Mouse (Mus musculus): Measurements from ENCODE around the gene Orai1. TPM values are rescaled to one million over a fixed set of nuclear protein-coding genes. Genes with fewer than 3 reads are reported as not detected.

The Orai1 gene
- polyA plus RNA-seq, 1 experiment = 10.8 TPM

DNA sequence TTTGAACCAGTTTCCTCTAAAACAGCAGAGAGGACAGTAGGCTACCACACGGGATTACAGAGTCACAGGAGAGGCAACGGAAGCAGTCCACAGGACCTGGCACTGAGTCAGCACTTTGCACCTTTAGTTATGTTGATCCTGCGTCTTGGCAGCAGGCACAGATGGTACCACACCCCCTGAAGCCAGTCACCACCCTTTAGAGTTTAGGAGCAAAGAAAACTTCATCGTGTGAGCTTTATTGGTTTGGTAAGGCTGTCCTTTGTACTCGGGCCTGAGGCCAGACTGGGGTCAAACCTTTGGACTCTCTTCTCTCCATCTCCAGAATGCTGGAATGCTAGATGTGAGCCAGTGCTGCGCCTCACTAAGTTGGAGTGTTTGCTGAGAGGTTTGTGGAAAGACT lies 20.7 kb downstream of the Orai1 start:
- Histone ChIP-seq H3K27me3 (ENCODE audit: control insufficient read depth, insufficient read depth, insufficient read length) (no peaks in the 10 kb centered on the region), H3K36me3 (ENCODE audit: control insufficient read depth, insufficient read depth) (no peaks in the 10 kb centered on the region), H3K79me3 (ENCODE audit: low read depth) (no peaks in the 10 kb centered on the region), H3ac (ENCODE audit: control insufficient read depth, insufficient read length, low read depth) (no peak overlapping the region), H3K4me3 (ENCODE audit: insufficient read depth, poor library complexity, severe bottlenecking) (no peak overlapping the region), H3K79me2 (ENCODE audit: control insufficient read depth, insufficient read depth) (no peaks in the 10 kb centered on the region)
- TF ChIP-seq CTCF (IDR thresholded peaks at IDR 0.05; ENCODE audit: control insufficient read depth, insufficient read depth, insufficient read length) = no peak
- no peak for TF ChIP-seq USF1 (IDR thresholded peaks at IDR 0.05; ENCODE audit: low read depth)
- no peak for TF ChIP-seq MAX (IDR thresholded peaks at IDR 0.05)

DNA sequence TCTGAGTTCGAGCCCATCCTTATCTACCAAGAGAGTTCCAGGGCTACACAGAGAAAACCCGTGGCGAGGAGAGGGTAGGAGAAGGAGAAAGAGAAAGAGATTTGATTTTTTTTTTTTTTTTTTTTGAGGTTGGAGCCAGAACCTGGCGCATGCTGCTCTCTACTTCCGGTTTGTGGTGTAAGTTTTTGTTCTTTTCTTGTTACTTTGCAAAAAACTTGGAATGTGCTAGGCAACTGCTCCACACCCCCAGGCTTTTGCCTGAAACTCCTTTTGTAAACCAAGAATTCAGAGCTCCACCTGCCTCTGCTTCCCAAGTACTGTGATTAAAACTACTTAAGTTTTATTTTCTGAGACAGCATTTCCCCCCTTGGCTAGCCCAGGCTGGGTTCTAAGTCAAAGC lies 23.2 kb downstream of the Orai1 start:
- Histone ChIP-seq H3K79me2 (ENCODE audit: control insufficient read depth, insufficient read depth) (no peaks in the 10 kb centered on the region), H3K79me3 (ENCODE audit: low read depth) (no peaks in the 10 kb centered on the region), H3K36me3 (ENCODE audit: control insufficient read depth, insufficient read depth) (no peaks in the 10 kb centered on the region), H3K27me3 (ENCODE audit: control insufficient read depth, insufficient read depth, insufficient read length) (no peaks in the 10 kb centered on the region), H3ac (ENCODE audit: control insufficient read depth, insufficient read length, low read depth) (no peak overlapping the region), H3K4me3 (ENCODE audit: insufficient read depth, poor library complexity, severe bottlenecking) (no peak overlapping the region)
- TF ChIP-seq FOSL1 (IDR thresholded peaks at IDR 0.05; ENCODE audit: insufficient read depth, low read length, poor library complexity, severe bottlenecking) = no peak
- no peak for TF ChIP-seq MYOD1 (IDR thresholded peaks at IDR 0.05; ENCODE audit: control insufficient read depth, insufficient read length, low read depth)

DNA sequence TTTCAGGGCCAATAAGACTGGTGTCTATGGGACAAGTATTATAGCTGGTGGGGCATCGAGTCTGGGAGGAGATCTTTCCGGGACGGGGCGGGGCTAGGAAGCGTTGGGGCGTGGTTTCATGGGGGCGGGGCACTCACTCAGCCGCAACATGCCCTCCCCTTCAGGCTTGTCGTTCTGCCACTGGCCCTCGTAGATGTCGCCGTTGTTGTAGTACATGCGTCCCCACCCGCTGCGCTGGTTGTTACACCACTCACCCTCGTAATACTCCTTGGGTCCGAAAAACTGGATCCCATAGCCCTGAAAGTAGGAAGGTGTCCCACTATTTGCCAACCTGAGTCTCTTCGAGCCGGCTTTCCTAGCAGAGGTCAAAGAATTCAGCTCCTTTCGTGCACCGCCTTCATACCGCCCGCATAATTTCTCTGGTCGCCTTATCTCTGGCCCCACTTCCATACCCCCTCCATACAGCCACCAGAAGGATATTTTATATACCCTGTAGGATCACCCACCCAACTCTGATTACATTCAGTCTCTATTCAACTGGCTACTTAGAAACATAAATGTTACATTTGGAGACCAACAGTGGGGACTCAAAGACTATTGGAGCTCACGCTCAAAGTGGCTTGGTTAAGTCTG lies 24.4 kb downstream of the Orai1 start:
- Histone ChIP-seq H3ac (ENCODE audit: control insufficient read depth, insufficient read length, low read depth) (no peak overlapping the region), H3K79me2 (ENCODE audit: control insufficient read depth, insufficient read depth) (no peaks in the 10 kb centered on the region), H3K79me3 (ENCODE audit: low read depth) (no peaks in the 10 kb centered on the region), H3K27me3 (ENCODE audit: control insufficient read depth, insufficient read depth, insufficient read length) (no peaks in the 10 kb centered on the region), H3K4me3 (ENCODE audit: insufficient read depth, poor library complexity, severe bottlenecking) (no peak overlapping the region), H3K36me3 (ENCODE audit: control insufficient read depth, insufficient read depth) (no peaks in the 10 kb centered on the region)
- TF ChIP-seq MAX (IDR thresholded peaks at IDR 0.05) (no peak), MYOG (IDR thresholded peaks at IDR 0.05; ENCODE audit: control insufficient read depth, extremely low read depth, insufficient read length) (no peak), CEBPB (IDR thresholded peaks at IDR 0.05; ENCODE audit: low read depth) (no peak), MYOD1 (IDR thresholded peaks at IDR 0.05; ENCODE audit: control insufficient read depth, insufficient read length, low read depth) (no peak), CTCF (IDR thresholded peaks at IDR 0.05; ENCODE audit: control insufficient read depth, insufficient read depth, insufficient read length) (no peak), USF1 (IDR thresholded peaks at IDR 0.05; ENCODE audit: low read depth) (no peak)

- H3K4me3 ChIP-seq (ENCODE audit: insufficient read depth, poor library complexity, severe bottlenecking) = no peak overlapping the region
- no peak overlapping the region for H3ac ChIP-seq (ENCODE audit: control insufficient read depth, insufficient read length, low read depth)
- H3K79me3 ChIP-seq (ENCODE audit: low read depth) = no peaks in the 10 kb centered on the region
- no peaks in the 10 kb centered on the region for H3K36me3 ChIP-seq (ENCODE audit: control insufficient read depth, insufficient read depth)
- no peaks in the 10 kb centered on the region for H3K79me2 ChIP-seq (ENCODE audit: control insufficient read depth, insufficient read depth)
- TF ChIP-seq MYOD1 (IDR thresholded peaks at IDR 0.05; ENCODE audit: control insufficient read depth, insufficient read length, low read depth) (no peak), MYOG (IDR thresholded peaks at IDR 0.05; ENCODE audit: control insufficient read depth, extremely low read depth, insufficient read length) (no peak), FOSL1 (IDR thresholded peaks at IDR 0.05; ENCODE audit: insufficient read depth, low read length, poor library complexity, severe bottlenecking) (no peak)
- no peaks in the 10 kb centered on the region for H3K27me3 ChIP-seq (ENCODE audit: control insufficient read depth, insufficient read depth, insufficient read length)
These were observed 25.9 kb downstream of the Orai1 start for GRCm38 (mm10) chr5:123040796-123041195.

GRCm38 (mm10) chr5:123043856-123044255 lies 29.0 kb downstream of the Orai1 start:
- Histone ChIP-seq H3K36me3 (ENCODE audit: control insufficient read depth, insufficient read depth) (no peaks in the 10 kb centered on the region), H3K4me3 (ENCODE audit: insufficient read depth, poor library complexity, severe bottlenecking) (no peak overlapping the region), H3K79me2 (ENCODE audit: control insufficient read depth, insufficient read depth) (no peaks in the 10 kb centered on the region), H3ac (ENCODE audit: control insufficient read depth, insufficient read length, low read depth) (no peak overlapping the region), H3K79me3 (ENCODE audit: low read depth) (no peaks in the 10 kb centered on the region), H3K27me3 (ENCODE audit: control insufficient read depth, insufficient read depth, insufficient read length) (no peaks in the 10 kb centered on the region)
- no peak for TF ChIP-seq CEBPB (IDR thresholded peaks at IDR 0.05; ENCODE audit: low read depth)
- TF ChIP-seq USF1 (IDR thresholded peaks at IDR 0.05; ENCODE audit: low read depth) = peak; percentile 24

GRCm38 (mm10) chr5:123045561-123046295 lies 30.9 kb downstream of the Orai1 start:
- Histone ChIP-seq H3K79me2 (ENCODE audit: control insufficient read depth, insufficient read depth) (no peaks in the 10 kb centered on the region), H3K4me3 (ENCODE audit: insufficient read depth, poor library complexity, severe bottlenecking) (no peak overlapping the region), H3K36me3 (ENCODE audit: control insufficient read depth, insufficient read depth) (no peaks in the 10 kb centered on the region), H3K27me3 (ENCODE audit: control insufficient read depth, insufficient read depth, insufficient read length) (no peaks in the 10 kb centered on the region), H3ac (ENCODE audit: control insufficient read depth, insufficient read length, low read depth) (no peak overlapping the region), H3K79me3 (ENCODE audit: low read depth) (no peaks in the 10 kb centered on the region)
- TF ChIP-seq USF1 (IDR thresholded peaks at IDR 0.05; ENCODE audit: low read depth) = no peak
- no peak for TF ChIP-seq MYOG (IDR thresholded peaks at IDR 0.05; ENCODE audit: control insufficient read depth, extremely low read depth, insufficient read length)
- TF ChIP-seq CEBPB (IDR thresholded peaks at IDR 0.05; ENCODE audit: low read depth) = no peak
- TF ChIP-seq CTCF (IDR thresholded peaks at IDR 0.05; ENCODE audit: control insufficient read depth, insufficient read depth, insufficient read length) = peak; percentile 44
- no peak for TF ChIP-seq MYOD1 (IDR thresholded peaks at IDR 0.05; ENCODE audit: control insufficient read depth, insufficient read length, low read depth)
- TF ChIP-seq FOSL1 (IDR thresholded peaks at IDR 0.05; ENCODE audit: insufficient read depth, low read length, poor library complexity, severe bottlenecking) = no peak
- no peak for TF ChIP-seq MAX (IDR thresholded peaks at IDR 0.05)

Data from C2C12 (cell line).